Mouse (Mus musculus) pancreas, adult 10 weeks (tissue): ENCODE data around the gene Dlg1. TPM values are rescaled to one million over a fixed set of nuclear protein-coding genes. Genes with fewer than 3 reads are reported as not detected.

Source experiments
- polyA plus RNA-seq: library from polyadenylated mRNA; stranded (reverse); fragments of 350-450 nt; fragmentation: Illumina TruSeq; extraction: RNeasy Lipid Tissue Mini Kit (QIAGEN cat#74804); gene quantifications from one replicate; pipeline ENCODE4 v1.2.3, GENCODE M21; 2015; ENCODE audit warnings: low read depth, low replicate concordance; ENCODE audit not compliant: insufficient read depth

Dlg1 gene
- polyA plus RNA-seq = 10.5 TPM

GRCm38 (mm10) chr16:31663379-31664286 is at the start of gene Dlg1:
TSS of gene Dlg1 (plus strand) at chr16:31663443.

GRCm38 (mm10) chr16:31878573-31879257 is 215.5 kb downstream of the Dlg1 start, which contains the start of gene Meltf:
TSS of gene Meltf (plus strand) at chr16:31878810.

Other genes starting within 250 kb of the Dlg1 start
- 1.7 TPM for gene Bdh1, start 241.2 kb upstream of the Dlg1 start, polyA plus RNA-seq
- not detected for gene Meltf, start 215.4 kb downstream of the Dlg1 start, polyA plus RNA-seq